Mouse (Mus musculus) C2C12 (cell line): ENCODE results near the gene Vgll4.

Experiments used
- CTCF ChIP-seq: IDR thresholded peaks from one replicate; pipeline ENCODE4 v1.5.1; 2011; ENCODE audit not compliant: control insufficient read depth, insufficient read depth, insufficient read length
- FOSL1 ChIP-seq: IDR thresholded peaks from one replicate; pipeline ENCODE4 v1.8.0; 2011; ENCODE audit warnings: mild to moderate bottlenecking, low read length; ENCODE audit not compliant: poor library complexity, insufficient read depth, severe bottlenecking
- MYOD1 ChIP-seq: IDR thresholded peaks from one replicate; pipeline ENCODE4 v1.6.1; 2011; ENCODE audit warnings: low read depth; ENCODE audit not compliant: control insufficient read depth, insufficient read length
- USF1 ChIP-seq: IDR thresholded peaks from one replicate; pipeline ENCODE4 v1.6.1; 2011; ENCODE audit warnings: low read depth, mild to moderate bottlenecking, control low read depth, moderate library complexity

DNA sequence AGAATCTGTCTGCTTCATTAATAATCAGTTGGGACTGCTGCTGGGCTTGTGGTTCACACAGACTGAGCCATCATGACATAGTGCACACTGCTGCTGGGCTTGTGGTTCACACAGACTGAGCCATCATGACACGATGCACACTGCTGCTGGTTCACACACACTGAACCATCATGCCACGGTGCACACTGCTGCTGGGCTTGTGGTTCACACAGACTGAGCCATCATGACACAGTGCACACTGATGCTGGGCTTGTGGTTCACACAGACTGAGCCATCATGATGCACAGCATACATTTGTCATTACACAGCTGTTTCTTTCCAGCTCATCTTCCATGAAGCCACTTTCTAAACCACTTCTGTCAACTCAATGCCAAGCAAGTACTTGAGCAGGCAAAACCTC lies 30.1 kb downstream of the Vgll4 start:
- TF ChIP-seq CTCF (no peak), FOSL1 (no peak), MYOD1 (no peak), USF1 (no peak)
